Mouse (Mus musculus) gastrocnemius, adult 8-10 months (tissue): ENCODE data around the gene Ipo13. TPM values are rescaled to one million over a fixed set of nuclear protein-coding genes. Genes with fewer than 3 reads are reported as not detected.

ENCODE experiments used
- DNase-seq, 2 experiments: peaks; one replicate each; pipeline ENCODE4 v3.0.0; 2022; ENCODE audit warnings: low spot score in 2 of 2
- total RNA-seq, 4 experiments: library from RNA; stranded (reverse); gene quantifications; 2 replicates each; pipeline ENCODE4 v1.2.4; 2022

Gene Ipo13
- 100 to 1,000 TPM; 268 to 350 (median 281) TPM for total RNA-seq

DNA sequence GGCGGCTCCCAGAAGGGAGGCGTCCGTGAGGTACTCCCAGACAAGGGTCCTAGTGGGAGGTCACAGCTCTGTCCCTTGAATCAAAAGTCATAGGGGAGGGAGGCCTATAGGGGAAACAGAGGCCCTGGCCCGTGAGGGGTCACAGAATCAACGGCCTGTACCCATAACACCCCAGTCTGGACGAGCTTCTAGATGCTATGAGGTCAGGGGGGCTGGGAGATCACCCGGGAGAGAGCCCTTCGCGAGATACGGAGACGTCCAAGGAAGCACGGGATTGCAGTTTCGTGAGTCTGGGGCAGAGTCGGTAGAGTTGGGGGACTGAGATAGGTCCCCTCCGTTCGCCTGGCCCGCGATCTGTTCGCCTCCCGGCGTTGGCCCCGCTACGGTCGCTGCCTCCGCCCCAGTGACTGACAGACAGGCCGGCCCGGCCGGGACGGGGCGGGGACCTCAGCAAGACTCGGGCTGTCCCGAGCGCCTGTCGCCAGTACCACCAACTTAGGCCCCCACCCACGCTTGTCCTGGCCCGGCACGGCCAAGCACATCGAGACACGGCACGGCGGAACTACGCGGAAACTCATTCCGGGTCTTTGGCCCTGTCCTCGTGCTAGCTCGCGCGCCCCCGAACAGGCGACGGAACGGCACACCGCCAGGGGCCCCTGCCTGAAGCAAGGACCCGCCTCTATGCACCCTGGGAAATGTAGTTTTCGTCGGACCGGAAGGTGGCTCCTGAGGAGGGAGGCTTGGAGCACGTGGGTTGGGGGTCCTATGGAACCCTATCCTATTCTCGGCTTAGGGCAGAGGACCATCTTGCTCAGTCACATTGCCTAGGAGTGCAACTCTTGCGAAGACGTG lies at the start of gene Ipo13:
Ipo13 (minus strand) TSS at position 409 of the 852 bp plus-strand sequence.
- DNase-seq, result peak; percentile 90 to 91

DNA sequence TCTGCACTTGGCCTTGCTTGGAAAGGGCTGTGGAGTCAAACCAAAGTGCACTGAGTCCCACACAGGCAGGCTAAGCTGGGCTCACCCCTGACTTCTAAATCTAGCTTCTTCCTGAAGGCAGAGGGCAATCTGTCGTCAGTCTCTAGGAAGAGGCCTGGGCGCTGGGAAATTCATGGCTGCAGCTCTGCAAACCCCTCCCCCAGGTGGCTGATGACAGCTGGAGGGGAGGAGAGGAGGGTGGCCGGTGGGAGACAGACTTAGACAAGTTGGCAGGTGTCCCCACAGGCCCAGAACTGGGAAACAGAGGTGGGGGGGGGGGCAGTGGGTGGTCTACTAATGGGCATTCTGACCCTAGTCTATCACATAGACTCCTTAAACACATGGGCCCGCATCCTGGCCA lies 42.7 kb upstream of the Ipo13 start:
- DNase-seq, result no peak

DNA sequence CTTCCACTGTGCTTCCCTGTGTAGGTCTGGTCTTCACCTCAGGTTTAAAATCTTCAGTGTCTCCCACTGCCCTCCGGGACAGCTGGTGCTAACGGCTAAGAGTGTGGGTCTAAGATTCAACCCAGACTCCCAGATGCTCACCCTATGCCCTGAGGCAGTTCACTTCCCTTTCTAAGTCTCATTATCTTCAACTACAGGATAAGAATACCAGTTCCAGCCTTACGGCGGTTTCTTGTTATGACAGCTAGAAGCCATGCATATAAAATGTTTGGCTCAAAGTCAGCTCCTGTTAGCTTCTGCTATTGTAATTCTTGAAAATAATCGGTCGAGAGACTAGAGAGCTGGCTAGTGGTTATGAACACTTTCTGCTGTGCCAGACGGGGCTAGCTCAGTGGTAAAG lies 32.7 kb upstream of the Ipo13 start:
- DNase-seq, result no peak

DNA sequence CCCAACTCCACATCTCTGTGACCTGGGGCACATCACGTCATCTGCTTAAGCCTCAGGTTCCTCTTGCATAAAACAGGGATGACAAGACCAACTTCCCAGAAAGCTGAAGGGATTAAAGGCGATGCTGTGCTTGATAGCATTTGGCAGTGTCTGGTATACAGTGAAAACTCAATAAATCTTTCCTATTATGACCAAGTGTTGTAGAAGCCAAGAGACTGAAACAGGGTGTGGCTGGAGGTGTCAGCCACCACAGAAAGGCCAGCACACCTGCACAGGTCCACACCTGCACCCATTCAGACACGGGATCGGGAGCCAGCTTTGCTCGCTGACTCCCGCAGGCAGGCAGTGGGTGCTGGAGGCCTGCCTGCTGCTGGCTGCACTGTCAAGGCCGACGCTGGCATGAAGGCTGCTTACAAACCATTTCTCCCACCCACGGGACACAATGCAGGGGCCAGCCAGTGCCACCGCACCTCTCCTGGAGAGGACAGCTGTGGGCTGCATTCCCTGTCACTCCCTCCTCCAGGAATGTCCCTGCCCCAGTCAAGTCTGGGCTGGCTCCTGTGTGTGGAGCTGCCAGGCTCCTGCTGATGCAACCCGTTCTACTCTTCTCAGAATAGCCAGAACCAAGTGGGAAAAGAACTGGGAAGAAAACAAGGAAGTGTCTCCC lies 32.0 kb upstream of the Ipo13 start:
- peak in 1 of 2 experiments; percentile 28 for DNase-seq

DNA sequence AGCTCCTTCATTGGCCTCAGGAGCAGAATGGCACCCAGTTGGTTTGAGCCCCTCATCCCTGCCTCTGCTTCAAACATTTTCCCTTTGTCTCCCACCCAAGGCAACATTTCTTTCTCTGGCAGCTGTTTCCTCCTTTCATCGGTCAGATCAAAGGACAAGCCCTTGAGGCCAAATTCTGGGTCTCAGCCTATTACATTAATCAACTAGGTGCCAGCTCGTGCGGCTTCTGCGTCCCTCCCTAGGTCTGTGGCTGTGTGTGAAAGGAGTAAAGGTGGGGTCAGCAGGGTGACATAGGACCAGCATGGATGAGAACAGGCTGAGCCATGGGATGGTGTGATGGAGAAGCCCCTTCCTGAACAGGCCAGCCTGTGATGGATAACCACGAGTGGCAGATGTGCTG lies 28.5 kb upstream of the Ipo13 start:
- no peak for DNase-seq

DNA sequence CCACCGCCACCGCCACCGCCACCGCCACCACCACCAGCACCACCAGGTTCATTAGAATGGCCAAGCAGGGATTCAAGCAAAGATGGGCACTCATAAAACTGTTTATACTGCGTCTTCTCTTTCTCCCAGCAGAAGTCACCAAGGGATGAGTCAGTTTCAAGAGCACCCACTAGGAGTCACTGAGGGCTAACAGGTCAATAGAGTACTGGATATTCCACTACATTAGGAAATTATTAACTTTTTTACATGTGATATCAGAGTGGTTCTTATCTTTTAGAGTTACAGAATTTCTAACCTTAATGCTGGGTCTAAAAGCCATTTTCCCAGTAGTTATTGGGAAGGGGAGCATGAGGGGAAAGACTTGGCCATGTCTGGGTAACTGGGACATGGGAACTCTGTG lies 22.2 kb upstream of the Ipo13 start:
- DNase-seq, result no peak

DNA sequence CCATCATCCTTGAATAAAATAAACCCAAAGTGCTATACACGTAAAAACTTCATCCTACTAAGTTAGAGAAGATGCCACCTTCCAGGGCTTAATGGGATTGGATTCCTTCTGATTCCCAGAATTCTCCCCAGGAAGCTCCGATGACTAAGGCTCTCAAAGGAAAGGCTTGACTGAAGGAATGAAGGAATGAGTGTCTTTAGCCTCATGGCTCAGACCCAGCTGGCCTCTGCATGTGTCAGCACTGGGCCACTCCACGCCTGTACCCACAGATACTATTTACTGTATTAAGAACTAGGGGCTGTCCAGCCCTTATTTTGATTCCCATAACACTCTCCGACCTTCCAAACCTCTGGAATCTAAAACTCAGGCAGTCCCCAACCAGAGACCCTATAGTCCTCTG lies 19.3 kb upstream of the Ipo13 start:
- no peak for DNase-seq

DNA sequence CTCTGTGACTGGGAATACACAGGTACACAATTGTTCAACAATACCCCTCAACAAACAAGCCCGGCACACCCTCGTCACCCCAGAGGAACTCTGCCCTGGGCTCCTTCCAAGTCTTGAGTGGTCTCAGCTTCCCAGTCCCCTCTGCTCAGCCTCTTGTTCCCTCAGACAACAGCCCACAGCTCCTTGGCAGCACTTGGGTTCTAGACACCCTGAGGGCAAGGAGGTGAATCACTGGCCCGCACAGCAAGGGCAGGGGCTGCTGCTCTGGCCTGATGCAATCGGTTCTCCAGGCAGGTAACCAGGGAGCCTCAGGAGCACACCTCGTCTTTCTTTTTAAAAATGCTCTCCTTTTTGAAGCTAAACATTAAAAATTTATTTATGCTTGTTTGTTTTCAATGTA lies 18.4 kb upstream of the Ipo13 start:
- DNase-seq, result no peak

DNA sequence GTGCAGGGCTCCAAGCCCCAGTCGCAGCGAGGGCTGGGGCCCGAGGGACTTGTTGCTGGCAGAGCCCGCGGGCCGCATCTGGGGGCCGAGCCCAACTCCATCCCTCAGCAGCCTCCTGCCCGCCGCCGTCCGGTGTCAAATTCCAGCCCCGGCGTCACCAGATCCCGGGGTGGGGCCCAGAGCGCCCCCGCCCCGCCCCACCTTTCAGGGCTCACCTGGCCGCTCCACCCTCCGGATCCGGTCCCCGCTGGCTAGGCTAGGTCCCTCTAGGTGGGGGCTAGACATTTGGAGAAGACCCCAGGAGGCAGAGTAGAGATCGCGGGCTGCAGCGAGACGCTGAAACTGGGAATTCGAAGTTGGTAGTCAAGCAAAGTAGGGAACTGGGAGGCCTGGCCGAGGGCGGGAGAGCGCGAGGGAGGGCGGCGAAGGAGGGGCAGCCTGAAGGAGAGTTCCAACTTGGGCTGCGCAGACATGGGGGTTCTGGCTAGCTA lies 14.6 kb upstream of the Ipo13 start, which contains the start of gene Artn:
Artn (minus strand) TSS at position 373 of the 491 bp plus-strand sequence.
- peak; percentile 13 to 46 for DNase-seq

DNA sequence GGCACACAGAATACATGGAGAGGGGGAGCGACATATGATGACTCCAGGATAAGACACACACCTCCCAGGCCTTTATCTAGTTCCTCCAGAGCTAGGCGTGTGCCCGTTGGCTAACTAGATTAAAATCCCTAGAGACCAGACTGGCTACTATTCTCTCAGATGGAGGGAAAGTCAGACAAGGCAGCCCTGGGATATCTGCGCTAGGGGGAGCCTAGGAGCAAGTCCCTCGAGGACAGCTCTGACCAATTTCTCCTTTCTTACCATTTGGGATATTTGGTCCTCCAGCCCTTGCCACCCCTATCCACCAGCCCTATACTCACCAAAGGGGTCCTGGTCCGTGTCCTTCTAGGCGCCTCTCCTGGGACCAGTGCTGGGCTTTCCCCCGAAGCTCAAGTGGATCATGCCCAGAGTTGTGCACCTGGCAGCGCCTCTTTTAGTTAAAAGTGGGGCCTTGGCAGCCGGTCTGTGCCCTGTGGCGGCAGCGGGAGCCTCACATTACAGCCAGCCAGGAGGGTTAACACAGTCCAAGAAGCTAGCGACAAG lies 14.0 kb upstream of the Ipo13 start:
- peak; percentile 30 to 56 for DNase-seq

DNA sequence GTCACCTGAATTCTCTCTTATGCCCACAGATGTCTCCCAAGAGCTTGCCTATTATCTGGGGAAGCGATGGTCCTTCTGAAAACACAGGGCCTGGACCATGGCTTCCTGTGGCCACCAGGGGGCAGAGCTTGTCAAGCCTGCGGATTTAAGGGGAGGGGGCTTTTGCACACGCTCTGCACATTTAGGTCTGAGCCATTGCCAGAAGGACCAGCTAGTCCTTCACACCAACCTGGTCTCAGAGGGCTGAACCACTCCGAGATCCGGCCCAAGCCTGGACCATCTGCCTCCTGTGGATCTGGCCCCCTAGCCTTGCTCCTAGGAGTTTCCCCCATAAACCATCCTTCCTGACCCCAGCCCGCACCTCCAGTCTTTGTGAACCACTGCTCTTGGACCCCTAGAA lies 13.4 kb upstream of the Ipo13 start:
- DNase-seq, result no peak

DNA sequence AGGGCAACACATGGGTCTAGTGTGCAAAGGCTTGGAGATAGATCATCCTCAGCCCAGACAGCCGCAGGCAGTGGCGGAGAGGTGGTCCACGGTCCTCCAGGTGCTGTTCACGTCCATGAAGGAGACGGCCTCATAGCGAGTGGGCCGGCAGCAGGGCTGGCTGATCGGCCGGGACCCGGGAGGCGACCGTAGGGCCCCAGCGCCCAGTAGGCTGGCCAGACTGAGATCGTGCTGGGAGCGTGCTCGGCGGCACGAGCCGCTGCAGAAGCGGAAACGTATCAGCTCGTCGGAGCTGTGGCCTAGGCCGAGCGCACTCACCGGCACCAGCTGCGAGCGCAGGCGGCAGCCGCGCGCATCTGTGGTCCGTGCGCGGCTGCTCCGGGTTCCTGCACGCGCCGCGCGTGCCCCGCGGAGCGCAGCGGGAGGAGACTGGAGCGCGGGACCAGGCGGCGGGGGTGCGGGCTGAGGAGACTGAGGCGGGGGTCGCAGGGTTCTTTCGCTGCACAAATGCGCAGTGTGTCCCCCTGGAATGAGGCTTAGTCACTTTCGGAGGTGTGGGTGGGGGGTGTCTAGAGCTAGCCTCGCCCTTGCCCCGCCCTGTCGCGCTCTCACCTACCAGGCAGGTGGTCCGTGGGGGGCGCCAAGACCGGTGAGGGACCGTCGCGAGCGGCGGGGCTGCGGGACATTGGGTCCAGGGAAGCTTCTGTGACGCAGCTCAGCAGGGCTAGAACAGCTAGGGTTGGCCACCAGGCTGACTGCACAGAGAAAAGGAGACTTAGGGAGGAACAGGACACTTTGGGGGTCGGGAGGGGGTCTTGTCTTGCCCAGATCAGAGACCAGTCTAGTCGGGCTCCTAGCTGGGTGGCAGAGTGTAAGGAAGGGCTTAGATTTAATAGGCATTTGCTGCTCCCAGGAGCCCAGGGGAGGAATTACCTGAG lies 12.0 kb upstream of the Ipo13 start:
- peak in 1 of 2 experiments; percentile 10 for DNase-seq

DNA sequence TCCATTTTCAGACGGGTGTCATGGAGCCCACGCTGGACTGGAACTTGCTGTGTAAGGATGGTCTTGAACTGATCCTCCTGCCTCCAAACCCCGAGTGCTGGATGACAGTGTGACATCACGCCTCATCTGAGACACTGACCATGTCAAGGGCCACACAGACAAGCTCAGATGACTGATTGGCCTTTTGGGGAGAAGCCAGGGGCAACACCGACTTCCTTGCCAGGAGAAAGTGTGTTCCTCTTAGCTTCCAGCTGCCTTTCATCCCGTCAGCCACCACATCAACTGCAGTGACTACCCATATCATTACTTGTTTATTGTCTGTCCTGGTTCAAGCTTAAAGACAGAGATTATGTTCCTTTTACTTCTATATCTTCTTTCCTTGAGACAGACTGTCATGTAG lies 10.1 kb upstream of the Ipo13 start:
- DNase-seq, result no peak

DNA sequence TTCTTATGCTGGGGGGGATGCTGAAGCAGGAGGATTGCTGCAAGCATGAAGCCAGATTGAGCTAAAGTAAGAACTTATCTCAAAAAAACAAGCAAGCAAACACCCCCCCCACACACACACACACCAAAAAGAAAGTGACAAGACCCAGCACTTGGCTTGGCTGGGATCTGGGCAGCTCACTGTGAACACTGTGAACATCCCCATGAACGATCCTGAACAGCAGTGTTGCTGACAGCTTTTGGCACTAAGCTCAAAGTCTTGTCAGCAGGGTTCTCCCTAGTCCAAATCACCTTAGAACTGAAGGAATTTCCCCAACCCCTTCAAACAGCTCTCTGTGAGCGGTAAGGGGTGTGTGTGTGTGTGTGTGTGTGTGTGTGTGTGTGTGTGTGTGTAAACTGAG lies 8.7 kb upstream of the Ipo13 start:
- no peak for DNase-seq

DNA sequence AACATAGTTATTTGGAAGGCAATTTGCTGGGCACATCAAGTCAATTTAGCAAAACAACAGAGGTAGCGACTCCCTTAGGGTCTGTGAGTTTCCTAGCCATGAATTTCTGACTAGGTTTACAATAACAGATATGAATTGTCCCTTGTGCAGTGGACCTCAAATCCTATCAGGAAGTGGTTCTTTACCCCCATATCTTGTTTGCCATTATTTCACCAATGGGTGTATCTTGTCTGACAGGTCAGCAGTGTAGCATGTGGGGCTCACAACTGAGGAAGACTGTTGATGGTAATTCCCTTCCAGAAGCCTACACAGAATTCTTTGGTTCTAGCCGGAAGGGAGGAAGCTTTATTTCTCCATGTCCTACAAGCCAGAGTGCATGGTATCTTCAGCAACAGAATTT lies 6.6 kb upstream of the Ipo13 start:
- no peak for DNase-seq

DNA sequence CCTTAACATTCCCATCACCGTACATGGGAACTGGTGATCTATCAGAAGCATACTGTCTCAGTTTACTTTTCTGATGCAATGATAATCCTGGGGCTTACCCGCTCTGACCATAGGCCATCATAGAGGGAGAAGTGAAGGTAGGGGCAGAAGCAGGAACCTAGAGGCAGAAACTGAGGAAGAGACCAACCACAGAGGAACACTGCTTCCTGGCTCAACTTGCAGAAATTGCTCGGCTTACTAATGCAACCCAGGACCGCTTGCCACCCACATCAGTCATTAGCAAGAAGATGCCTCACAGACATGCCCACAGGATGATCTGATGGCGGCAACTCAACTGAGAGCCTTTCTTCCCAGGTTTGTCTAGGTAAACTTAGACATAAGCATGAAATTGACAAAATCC lies 4.0 kb upstream of the Ipo13 start:
- no peak for DNase-seq

DNA sequence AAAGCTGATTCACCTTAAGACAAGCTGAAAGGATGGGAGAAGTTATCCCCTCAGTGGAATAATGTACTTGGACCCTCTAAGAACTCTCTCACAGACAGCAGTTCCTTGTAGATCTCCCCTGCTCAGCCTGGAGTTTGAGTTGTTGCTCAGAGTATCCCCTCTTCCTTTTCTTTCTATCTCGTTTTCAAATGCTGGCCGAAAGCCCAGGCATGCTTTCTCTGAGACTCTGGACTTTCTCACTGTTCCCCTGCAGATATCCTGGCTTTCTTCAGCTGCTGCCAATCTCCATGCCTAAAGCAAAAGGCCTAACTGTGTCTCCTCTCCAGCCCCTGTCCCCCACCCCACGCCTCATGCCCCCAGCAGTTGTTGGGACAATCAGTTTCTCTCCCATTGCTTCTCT lies 3.5 kb upstream of the Ipo13 start:
- DNase-seq, result no peak

DNA sequence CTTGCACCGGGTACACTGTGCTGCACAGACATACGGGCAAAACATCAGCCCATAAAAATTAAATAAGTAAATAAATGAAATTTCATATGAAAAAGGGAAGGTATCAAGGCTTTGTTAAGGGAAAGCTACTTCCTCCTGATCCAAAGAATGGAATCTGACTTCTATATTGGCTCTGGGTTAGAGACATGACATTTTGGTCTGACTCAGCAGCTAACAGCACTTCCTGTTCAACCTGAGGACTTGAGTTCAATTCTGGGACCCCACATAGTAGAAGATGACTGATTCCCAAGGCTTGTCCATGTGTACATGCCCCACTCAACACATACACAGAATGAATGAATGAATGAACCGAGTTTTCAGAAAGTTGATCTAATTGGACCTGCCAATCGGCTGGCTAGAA lies 3.0 kb upstream of the Ipo13 start:
- DNase-seq, result no peak

DNA sequence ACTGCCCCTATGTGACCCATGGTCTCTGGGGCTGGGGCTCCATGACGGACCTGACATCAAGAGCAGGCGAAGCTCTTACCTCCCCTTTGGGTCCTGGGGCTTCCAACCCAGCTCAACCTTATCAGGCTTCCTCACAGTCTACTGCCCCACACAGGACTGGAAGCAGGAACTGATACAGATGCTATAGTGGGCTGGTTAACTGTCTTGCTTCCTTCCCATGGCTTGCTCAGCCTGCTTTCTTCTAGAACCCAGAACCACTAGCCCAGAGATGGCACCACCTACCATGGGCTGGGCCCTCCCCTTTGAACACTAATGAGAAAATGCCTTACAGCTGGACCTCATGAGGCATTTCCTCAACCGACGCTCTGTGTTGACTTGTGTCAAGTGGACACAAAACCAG lies 2.6 kb upstream of the Ipo13 start:
- no peak for DNase-seq

DNA sequence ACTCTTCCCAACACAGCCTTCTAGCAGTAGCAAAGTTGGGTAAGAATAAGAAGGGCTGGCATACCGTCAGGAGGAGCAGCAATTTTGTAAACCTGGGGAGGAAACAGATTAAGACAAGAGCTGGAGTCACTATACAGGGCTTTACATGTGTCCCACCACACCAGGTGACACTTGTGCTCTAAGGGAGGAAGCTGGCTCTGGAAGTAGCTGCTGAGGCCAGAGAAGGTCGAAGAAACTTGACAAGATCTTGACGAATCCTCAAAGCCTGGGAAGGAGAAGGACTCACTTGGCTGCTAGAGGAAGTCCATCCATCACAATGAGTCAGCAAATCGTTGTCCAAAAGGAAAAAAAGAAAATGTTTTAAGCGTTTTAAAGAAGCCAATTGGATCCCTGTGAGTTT lies 1.6 kb upstream of the Ipo13 start:
- no peak for DNase-seq

DNA sequence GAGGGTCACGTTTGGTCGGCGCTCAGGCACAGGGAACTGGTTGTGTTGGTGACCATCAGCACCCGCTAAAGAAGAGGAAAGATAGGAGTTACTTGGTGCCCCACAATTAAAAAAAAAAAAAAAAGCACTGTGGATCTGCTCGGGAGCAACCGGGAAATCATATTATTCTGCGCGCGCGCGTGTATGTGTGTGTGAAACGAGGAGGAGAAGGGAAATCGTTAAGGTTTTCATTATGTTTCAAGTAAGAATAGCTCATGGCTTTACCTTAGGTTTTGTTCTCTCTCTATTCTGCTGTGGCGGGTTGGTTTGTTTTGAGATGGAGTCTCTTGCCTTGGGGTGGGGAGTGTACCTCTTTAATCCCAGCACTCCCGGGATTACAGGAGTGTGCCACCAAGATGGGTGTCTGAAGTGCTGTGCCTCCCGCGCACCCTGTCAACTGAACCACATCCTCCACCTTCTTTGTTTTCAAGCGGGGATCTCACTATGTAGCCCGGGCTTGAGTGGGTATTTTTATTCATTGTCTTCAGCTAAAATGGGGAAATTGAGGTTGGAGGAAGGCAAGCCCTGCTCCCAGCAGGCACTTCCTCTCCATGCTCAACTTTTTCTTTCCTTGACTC lies 798 bp upstream of the Ipo13 start:
- DNase-seq, result no peak
